Mouse (Mus musculus) small intestine, adult 2 months (tissue): Measurements from ENCODE around the gene Adamts10.

Source experiments
- CTCF ChIP-seq: fragments of 200-500 bp; IDR thresholded peaks from 2 replicates; pipeline ENCODE4 v1.5.1; 2012; ENCODE audit warnings: low read depth, mild to moderate bottlenecking, control low read depth, inconsistent platforms, low read length, moderate library complexity, mixed read lengths; ENCODE audit not compliant: insufficient replicate concordance, insufficient read length; ENCODE audit errors: extremely low read depth
- POLR2A ChIP-seq: fragments of 200-500 bp; IDR thresholded peaks from 2 replicates; pipeline ENCODE4 v1.6.1; 2012; ENCODE audit warnings: low read depth, mild to moderate bottlenecking, control low read depth, inconsistent platforms, low read length, moderate library complexity

- TF ChIP-seq POLR2A: no peak
- TF ChIP-seq CTCF: no peak
These were observed 530 bp upstream of the Adamts10 start for GRCm38 (mm10) chr17:33523431-33523917.
